Mouse (Mus musculus) heart, postnatal 4 days (tissue): ENCODE data around the gene Hdgfl3. TPM values are rescaled to one million over a fixed set of nuclear protein-coding genes. Genes with fewer than 3 reads are reported as not detected.
A peak's percentile ranks its signal among the peaks of the same experiment; 100 is the strongest.

Experiments used
- DNase-seq: peaks from one replicate; pipeline ENCODE4 v3.0.0; 2021
- total RNA-seq, 2 experiments: library from RNA; stranded (reverse); gene quantifications; 2 replicates each; pipeline ENCODE4 v1.2.3; 2021

Hdgfl3 gene
- total RNA-seq, 2 experiments from 2014 or later: 17.6 to 20.2 TPM

DNA sequence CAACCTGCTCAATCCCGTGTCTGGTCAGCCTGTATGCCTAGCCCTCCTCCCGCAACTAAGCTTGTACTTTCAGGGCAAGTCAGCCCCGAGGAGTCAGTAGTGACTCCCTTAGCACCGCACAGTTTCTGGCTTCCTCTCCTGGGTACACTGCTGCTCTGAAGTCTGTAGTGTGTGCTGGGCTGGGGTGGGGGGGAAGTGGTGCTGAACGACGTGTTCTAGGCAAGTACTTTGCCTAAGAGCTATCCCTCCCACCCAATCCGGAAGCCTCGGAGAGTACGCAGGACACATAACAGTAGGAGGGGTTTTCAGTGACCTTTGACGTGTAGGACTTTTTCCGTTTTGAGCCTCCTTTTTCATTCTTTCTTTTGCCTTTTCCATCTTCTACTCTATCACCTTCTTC, 34.9 kb downstream of the Hdgfl3 start:
- DNase-seq: no peak

DNA sequence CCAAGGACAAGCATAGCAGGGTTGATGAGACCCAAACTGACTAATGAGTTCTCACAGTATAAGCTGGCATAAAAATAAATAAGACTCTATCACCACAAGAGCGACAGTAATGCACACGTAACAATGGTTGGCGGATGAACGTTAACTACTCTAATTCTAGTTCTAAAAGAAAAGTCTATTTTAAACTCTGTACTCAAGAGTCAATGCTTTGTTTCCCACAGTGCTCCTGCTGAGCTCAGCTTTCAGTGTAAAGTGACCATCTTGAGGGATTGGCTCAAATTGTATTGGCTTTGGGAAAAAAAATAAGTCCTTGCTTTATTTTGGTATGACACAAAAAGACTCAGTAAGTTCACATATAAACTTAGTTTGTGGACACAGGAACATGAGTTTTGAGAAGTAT, 49.1 kb downstream of the Hdgfl3 start:
- no peak for DNase-seq

DNA sequence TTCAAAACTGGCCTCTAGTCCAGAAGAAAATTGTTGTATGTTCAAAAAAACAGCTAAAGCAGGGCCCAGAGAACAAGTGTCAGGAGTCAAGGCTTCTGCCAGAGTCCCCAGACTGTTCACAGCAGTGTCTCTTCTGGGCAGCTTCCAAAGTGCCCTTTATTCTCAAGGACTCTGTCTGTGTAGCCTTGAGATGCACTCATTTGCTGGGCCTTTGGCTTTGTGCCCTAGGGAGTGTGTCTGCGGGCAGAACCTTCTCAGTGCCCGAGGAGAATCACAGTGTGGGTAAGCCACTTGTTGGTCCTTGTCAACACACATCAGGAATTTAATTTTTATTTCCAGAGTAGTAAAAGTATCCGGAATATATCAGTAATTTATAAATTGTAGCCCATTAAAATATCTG, 52.7 kb downstream of the Hdgfl3 start:
- no peak for DNase-seq

DNA sequence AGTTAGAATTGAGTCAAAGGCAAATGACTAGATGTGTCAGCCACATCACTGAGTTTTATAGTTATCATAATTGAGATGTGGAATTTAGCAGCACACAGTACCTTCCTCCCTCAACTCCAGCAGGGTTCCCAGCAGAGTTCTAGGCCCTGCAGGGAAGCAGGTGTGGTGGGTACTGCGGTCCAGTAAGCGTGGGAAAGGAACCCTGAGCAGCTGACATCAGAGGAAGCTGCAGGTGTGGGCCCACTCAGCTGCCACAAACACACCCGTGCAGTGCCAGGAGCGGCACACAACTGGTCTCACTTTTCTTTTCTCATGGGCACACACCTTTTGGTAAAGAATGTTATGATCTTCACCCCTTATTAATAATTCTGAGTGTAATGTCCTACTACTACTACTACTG, 53.5 kb downstream of the Hdgfl3 start:
- DNase-seq: no peak

DNA sequence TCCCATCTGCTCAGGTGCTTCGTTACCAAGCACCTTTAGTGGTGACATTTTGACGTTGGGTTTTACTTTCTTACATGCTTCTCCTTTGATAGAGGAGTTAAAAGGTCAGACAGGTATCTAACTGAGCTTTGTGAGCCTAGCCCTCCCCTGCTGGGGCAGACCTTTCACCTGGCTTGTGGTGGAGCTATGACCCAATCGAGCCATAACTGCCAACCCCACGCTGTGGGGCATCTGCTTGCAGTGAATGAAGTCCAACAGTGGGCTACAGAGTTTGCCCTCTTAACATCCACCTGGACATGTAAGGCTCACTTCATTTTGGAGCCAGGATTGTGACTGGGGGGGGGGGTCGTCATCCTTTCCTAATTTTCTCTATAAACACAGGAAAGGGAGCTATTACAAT, 54.0 kb downstream of the Hdgfl3 start:
- DNase-seq: no peak

DNA sequence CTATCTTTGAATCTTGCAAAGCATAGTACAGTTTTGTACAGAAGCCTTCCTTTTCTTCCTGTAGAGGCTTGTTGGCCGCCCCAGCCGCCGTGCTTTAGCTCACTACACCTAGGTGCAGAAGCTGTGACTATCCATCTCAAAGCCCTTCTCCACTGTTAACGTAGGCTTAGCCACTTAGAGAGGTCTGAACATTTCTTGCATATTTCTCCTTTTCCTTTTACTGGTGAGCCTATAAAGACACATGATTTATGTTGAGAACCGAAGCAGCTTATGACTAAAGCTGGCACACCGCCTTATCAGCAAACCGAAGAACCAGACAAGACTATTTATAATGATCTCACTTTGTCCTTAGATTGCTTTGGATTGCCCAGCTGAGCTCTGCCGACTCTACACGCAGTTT, 58.9 kb downstream of the Hdgfl3 start:
- no peak for DNase-seq

DNA sequence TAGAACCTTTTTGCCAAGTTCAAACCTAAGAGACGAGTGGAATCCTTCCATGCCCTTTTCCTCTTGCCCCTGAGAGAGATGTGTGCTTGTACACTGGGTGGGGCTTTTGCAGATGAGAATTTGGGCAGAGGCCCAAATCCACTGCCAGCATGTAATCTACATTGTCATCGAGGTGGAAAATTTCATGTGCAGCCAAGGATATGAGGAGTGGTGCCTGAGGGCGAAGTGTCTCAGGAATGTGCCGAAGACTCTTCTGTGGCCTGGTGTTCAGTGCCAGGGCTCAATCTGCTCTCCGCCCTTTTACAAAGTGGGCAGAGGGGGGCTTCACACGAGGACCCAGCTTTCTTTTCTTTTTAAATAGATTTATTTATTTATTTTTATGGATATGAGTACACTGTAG, 59.6 kb downstream of the Hdgfl3 start:
- DNase-seq: no peak

DNA sequence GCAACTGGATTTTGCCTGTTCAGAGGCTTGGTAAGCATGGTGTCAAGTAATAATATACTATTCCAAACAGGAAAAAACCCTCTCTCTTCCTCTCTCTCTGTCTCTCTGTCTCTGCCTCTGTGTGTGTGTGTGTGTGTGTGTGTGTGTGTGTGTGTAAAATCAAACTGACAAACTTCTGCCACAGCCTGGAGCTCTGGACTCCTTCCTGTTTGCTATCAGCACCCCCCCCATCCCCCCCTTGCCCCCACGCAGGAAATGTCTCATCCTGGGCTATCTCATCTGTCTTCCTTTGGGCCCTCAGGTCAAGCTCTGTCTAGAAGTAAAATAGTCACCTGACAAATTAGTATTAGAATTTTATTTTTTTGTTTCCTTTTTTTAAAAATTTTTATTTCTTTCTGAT, 60.5 kb downstream of the Hdgfl3 start:
- no peak for DNase-seq

DNA sequence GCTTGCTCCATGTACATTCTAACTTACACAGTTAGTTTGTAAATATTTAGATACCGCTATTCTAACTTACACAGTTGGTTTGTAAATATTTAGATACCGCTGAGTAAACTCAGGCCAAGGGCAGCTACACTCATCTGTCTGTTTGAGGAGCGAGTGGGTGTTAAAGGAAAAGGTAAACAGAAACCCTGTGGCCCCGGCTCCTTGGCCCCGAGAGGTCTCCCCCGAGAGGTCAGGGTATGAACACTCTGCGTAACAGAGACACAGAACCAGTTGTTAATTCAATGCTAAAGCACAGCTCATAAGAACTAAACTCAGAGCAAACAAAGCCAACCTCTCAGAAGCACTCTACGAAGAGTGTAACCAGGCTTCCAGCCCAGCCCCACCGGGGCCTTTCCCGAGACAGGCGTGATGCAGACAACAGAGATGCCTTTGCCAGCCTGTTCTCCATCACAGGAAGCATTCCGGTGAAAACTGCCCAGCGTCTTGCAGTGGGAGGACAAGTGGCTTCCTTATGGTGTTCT, 61.7 kb downstream of the Hdgfl3 start:
- no peak for DNase-seq

DNA sequence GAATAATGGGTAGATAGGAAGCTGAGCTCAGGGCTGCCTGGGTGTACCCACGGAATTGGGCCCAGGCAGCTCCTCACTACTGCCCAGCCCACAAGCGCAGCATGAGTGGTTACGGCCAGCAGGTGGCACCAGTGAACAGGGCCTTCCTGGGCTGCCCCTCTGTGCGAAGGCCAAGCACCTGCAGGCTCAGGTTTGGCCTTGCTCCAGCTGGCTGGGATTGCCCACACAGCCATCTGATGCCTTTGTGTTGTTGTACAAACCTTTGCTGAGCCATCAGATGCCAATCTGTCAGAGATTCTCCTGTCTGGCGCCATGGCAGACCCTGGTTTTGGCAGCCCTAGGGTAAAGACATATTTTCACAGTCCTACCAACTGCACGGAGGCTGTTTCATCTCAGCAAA, 66.1 kb downstream of the Hdgfl3 start:
- peak; percentile 82 for DNase-seq

DNA sequence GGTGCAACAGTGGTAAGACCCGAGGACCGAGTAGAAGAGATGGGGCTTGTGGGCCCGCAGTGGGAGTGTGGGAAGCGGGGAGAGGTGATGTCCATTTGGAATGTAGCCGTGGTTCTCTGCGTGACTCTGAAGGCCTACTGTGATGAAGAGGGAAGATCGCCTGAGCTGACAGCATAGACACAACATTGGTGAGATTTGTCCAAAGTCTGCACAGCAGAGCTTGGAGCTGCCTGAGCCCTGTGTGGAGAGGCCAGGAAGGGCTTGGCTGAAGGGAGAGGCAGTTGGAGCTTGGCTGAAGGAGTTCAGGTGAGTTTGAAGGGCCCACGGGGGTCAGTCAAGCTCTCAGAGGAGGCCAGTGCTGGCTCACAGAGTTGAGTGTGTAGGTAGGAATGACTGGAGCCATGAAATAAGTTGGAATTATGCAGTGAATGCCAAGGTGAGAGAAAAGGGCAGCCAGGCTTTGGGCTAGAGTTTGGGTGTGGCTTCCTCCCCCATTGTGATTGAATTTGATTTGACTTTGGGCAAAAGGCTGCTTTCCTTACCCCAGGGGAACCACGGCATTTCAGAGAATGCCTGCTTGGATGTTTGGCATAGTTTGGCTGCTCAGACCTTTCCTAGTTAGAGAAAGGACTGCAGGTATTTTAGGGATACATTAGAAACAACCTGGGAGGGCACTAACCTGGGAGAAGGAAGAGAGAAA, 66.9 kb downstream of the Hdgfl3 start:
- no peak for DNase-seq

DNA sequence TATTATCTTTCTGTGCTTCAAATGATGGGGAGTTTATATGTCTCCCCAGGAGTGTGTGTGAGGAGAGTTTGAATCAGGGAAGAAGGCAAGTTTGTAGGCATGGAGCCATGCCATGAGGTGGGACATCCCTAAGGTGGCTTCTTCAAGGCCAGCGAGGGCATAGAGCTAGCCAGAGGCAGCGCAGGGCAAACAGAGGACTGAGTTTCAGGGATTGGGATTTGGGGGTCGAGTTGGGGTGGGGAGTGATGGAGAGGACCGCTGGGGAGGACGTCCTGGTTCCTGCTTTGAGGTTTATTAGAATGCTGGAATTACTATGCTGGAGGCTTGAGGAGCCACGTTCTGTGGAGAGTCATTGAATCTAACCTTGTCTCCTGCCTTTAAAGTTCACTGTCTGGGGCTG, 68.3 kb downstream of the Hdgfl3 start:
- DNase-seq: no peak

DNA sequence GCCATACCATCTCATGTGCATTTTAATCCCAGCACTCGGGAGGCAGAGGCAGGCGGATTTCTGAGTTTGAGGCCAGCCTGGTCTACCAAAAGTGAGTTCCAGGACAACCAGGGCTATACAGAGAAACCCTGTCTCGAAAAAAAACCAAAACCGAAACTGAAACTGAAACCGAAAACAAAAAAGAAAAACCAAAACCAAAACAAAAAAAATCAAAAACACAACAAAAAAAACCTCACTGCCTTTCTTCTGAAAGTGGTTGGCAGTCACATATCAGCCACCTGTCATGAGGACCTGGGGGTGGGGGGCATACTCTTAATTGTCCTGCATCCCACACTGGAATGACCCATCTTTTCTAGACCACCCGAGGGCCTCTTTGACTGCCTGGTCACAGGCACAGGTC, 69.7 kb downstream of the Hdgfl3 start:
- DNase-seq: no peak

DNA sequence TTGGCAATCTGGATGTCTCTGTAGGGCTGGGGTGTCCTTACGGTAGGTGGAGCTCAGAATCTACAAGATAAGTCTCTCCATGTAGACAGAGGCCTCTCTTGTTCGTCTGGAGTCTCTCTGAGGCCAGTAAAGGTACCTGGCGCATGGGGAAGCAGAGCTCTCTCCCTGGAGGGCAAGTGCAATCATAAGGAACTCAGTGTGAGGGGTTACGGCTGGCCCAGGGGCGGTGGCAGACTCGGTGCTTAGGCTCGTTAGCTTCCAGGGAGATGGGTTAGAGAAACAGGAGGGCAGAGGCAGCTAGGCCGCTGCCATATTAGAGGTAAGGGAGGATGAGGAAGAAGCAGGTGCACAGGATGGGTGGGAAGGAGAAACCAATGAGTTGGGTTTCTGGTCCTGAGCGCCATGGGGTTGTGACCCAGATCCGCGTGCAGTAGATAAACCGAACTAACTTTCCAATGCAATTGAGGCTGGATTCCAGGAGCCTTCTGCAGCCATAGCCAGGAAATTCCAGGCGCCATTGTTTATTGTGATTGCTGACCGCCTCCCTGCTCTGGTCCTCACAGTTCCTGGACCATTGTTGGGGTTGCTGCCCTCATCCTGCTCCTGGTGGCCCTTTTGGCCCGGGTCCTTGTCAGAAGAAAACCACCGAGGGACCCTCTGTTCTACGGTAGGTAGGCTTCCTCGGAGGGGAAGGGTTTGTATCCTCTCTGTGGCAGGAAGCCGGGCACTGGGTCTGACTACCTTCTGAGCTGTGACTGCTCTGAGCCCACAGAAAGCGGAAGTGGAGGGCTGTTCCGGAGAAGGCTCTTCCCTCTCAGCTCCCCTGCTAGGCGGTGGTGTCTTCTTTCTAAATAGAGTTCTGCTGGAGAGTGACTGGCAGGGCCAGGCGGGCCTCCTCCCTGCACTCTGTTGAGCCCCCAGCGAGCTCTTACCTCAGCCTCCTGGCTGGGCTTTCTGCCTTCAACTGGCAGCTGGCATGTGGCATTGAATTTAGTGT, 71.4 kb downstream of the Hdgfl3 start:
- peak; percentile 29 for DNase-seq

DNA sequence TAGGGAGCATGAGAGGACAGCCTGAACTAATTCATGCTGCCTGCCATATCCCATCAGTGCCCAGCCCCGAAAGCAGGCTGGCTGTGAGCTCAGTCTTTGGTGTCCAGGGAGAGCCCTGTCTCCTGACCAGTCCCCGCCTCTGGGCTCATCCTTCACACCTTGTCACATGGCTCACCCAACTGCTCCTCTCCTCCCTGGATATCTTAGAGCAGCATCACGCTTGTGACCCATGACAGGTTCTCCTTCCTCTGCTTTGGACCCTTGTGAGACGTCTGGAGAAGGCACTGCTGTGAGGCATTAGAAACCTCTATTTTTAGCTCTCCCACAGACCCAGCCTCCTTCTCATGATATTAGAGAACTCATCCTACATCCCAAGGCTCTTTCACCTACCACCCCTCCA, 72.4 kb downstream of the Hdgfl3 start:
- DNase-seq: no peak

DNA sequence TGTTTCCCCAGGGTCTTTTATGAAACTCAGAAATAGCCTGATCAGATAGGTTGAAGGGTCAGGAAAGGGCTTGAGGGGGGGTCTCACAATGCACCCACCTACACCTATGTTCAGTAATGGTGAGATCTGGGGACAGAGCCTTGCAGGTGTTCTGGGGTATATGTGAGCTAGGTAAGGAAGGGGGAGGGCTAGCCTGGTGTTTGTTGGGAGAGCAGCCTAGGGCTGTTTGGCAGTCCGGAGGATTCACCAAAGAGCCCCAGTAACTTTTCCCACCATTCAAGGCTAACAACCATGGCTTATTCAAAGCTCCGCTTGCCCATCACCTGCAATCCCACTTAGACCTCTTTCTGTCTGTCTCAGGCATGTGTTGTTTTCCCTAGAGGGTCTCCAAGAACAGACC, 72.8 kb downstream of the Hdgfl3 start:
- no peak for DNase-seq

DNA sequence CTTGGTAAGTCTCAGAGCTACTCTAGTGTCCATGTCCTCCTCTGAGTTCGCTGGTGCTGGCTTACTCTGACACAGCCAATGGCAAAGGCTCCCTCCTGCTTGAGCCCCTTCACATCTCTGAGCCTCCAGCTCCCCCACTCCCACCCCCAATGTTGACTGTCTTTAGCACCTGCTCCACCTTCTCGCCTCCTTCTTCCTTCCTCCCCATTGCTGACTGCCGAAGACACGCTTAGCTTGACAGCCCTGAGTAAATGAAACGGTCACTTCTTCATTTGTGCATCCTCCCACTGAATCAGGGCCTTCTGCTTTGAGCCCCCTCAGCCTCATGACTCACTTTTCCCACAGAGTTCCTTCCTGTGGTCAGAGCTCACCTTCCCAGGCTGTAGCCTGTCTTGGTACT, 73.3 kb downstream of the Hdgfl3 start:
- no peak for DNase-seq

DNA sequence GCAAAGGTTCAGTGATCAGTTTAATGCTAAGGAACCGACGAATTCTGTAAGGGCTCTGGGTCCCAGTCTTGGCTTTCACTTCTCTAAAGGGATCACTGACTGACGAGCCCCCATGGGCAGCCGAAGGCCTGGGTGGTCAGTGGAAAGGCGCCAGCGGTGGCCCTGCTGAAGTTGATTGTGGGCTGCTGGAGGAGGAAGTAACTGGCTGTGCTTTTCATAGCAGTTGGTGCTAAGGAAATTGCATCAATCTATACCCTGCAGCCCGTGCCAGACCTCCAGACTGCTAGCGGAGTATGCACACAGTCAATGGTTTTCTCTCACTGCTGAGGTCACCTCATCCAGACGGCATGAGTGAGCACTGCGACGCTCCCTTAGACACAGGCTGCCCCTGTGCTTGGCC, 74.2 kb downstream of the Hdgfl3 start:
- peak; percentile 32 for DNase-seq

DNA sequence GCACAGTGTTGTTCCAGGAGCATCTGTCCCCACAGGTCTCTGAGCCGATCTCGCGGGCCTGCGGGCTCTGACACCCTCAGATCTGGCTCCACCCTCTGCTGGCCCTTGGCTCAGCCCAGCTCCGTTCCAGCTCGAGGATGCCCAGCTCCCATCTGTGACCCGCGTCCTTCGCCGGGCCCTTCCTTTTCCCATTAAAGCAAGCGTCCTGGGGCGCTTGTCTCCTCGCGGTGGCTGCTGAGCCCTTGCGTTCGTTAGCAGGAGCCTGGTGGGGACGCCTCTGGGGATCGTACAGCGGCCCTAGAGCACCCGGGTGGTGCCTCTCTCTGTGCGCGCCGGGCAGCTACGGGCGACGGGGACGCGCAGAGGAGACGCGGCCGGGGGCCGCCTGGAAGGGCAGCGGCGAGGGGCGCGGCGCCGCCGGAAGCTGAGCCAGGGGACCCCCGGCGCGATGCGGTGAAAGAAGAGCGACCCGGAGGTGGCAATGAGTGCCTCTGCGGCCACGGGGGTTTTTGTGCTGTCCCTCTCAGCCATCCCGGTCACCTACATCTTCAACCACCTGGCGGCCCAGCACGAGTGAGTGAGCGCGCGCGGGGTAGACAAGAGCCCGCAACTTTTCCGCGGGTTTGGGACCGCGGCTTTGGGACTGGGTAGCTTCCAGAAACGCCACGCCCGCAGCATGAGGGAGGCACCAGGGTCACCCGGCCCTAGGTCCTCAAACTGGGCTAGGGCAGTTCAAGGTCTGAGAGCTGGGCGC, 75.1 kb downstream of the Hdgfl3 start, which contains the start of gene Tm6sf1:
Gene Tm6sf1, plus strand, starts transcription at position 34 of the 754 bp plus-strand sequence.
- DNase-seq: peak; percentile 55

DNA sequence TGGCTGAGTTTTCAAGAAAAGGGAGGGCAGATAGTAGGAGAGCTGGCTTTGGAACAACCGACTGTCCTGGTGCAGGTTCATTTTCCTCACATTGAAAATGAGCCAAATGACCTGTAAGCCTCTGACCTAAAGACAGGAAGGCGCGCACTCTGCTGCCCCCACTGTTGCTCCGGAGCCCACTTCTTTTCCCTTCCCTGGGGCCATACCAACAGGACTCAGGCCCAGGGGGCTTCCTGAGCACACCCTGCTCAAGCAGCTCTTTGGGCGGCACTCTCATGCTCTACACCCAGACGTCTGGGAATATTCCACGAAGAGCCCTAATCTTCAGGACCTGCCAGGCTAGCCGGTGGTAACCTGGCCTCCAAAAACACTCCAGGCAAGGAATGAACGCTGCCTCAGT, 76.0 kb downstream of the Hdgfl3 start:
- no peak for DNase-seq

DNA sequence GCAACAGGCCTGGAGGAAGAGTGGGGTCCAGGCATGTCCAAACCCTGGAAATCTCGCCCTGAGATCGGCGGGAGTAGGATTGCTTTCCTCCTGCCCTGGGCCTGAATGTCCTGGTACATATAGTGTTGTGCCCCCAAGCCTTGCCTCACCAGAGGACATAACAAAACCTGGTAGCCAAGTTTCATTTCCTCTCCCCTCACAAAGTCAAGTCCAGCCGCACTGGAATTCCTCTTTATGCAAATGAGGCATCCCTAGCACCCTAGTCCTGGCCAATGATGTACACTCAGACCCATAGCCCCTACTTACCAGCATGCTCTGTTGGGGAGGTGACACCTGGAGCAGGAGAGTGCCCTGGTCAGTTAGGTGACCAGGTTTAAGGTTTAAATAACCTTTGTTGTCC, 78.1 kb downstream of the Hdgfl3 start:
- DNase-seq: no peak

DNA sequence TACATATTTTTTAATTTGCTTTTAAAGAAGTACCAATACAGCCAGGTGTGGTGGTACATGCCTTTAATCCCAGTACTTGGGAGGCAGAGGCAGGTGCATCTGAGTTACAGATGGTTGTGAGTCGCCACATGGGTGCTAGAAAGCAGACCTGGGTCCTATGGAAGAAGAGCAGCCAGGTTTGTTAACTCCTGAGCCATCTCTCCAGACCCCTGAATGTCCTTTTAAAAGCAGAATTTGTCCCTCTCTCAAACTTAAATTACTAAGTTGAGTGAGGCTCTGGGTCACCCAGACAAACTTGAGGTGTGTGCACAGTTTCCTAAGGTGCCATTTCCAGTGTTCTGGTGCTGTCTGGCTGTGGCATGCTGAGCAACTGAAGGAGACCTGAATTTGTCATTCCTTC, 78.6 kb downstream of the Hdgfl3 start, which contains the start of gene Gm10160:
Gene Gm10160, minus strand, starts transcription at position 101 of the 400 bp plus-strand sequence.
- no peak for DNase-seq
